In the genomic region with DNA sequence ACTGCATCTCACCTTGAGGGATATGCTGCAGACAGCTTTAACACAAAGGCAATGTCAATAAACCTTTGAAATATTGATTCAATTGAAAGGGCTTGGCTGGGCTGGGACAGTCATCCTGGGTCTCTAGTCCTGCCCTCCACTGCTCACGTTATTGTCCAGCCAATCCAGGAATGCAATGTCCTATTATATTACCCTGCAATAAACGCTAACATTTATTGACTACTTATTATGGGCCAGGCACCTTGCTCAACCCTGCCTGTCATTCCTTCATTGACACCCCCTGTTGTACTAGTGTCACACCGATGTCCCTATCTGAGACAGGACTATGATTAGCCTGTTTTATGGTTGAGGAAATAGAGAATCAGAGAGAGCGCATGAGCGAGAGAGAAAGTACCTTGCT, we compare ENCODE assay signal across 16 mouse cellular contexts.
"Had no signal": no experiment of that assay in that cellular context is flagged by ENCODE, and none has a peak within 500 bp of the region (broad histone marks: within the 10 kb centered on the region; RNA-seq: fewer than 3 reads in every experiment).

No protein-coding gene starts in this region.

- ATAC-seq: midbrain, embryonic 13.5 days had no signal

- H3K4me2 ChIP-seq: limb, embryonic 12.5 days; limb, embryonic 15.5 days; lung, embryonic 15.5 days; midbrain, embryonic 13.5 days had no signal

- H3K9me3 ChIP-seq: limb, embryonic 12.5 days; limb, embryonic 15.5 days; lung, embryonic 15.5 days; megakaryocyte, embryonic 14.5 days; midbrain, embryonic 10.5 days; midbrain, embryonic 13.5 days had no signal

- H3K36me3 ChIP-seq: limb, embryonic 15.5 days had no signal

- DNase-seq: kidney, adult 18-20 months; kidney, adult 9 months; kidney, postnatal 14 days; kidney, postnatal 4 days; left cerebral cortex, postnatal 4 days; lung, postnatal 10 days; lung, postnatal 36 days; thymus, adult 2 months; thymus, postnatal 14 days had no signal

- H3K27ac ChIP-seq: limb, embryonic 12.5 days; limb, embryonic 15.5 days; lung, embryonic 15.5 days; midbrain, embryonic 13.5 days; stomach, postnatal 0 days had no signal

- H3K4me3 ChIP-seq: limb, embryonic 12.5 days; limb, embryonic 15.5 days; lung, embryonic 15.5 days; megakaryocyte, embryonic 14.5 days; midbrain, embryonic 10.5 days; midbrain, embryonic 13.5 days had no signal

- H3K9ac ChIP-seq: limb, embryonic 12.5 days; limb, embryonic 15.5 days; lung, embryonic 15.5 days; midbrain, embryonic 13.5 days had no signal
